Mouse (Mus musculus) hematopoietic stem cell, adult 5-6 weeks (primary cell): ENCODE data around the gene Flt1. TPM values are rescaled to one million over a fixed set of nuclear protein-coding genes. Genes with fewer than 3 reads are reported as not detected.

ENCODE experiments used
- ATAC-seq, 2 experiments: fragments of 125-278 bp in 1 of 2; replicated peaks in 1 of 2; 2 replicates each; pipeline ENCODE4 v1.8.0; 2016 to 2017; ENCODE audit warnings: inconsistent platforms in 2 of 2, mild to moderate bottlenecking in 2 of 2, moderate number of reproducible peaks in 2 of 2, low read depth in 1 of 2, moderate TSS enrichment in 1 of 2; ENCODE audit not compliant: low FRiP score in 2 of 2, poor library complexity in 2 of 2, severe bottlenecking in 2 of 2, insufficient read depth in 1 of 2, low TSS enrichment in 1 of 2
- total RNA-seq: library from RNA; stranded (forward); fragments of 172-1452, 232-1000 nt; gene quantifications from 2 replicates; pipeline ENCODE4 v1.2.3, GENCODE M21; 2017

Flt1 gene
- total RNA-seq, 1 experiment from 2014 or later = 0.05 TPM

- peak; percentile 43 to 54; a peak in 1 of 4 replicates for ATAC-seq
These were observed 180.0 kb downstream of the Flt1 start for GRCm38 (mm10) chr5:147545731-147546241.

- ATAC-seq = peak; percentile 57 to 58; a peak in 2 of 4 replicates
These were observed 183.5 kb downstream of the Flt1 start for GRCm38 (mm10) chr5:147542291-147542690.

GRCm38 (mm10) chr5:147539815-147540214, 186.0 kb downstream of the Flt1 start:
- ATAC-seq = peak; percentile 43 to 49; a peak in 2 of 4 replicates

- ATAC-seq = no peak
These were observed 186.4 kb downstream of the Flt1 start for GRCm38 (mm10) chr5:147539409-147539808.

GRCm38 (mm10) chr5:147532031-147532430, 193.8 kb downstream of the Flt1 start:
- ATAC-seq = no peak

GRCm38 (mm10) chr5:147527788-147528187, 198.0 kb downstream of the Flt1 start:
- ATAC-seq = peak; percentile 92 to 94

- peak in 1 of 2 experiments; percentile 20; a peak in 1 of 4 replicates for ATAC-seq
These were observed 198.8 kb downstream of the Flt1 start for GRCm38 (mm10) chr5:147527006-147527405.

Other genes with a start within 250 kb of the Flt1 start
- 109 and 117 TPM in 2 replicates for gene Pomp, start 134.4 kb upstream of the Flt1 start, total RNA-seq
- 3.1 and 5.2 TPM in 2 replicates for gene Slc46a3, start 168.8 kb upstream of the Flt1 start, total RNA-seq
- gene Mtus2, start 231.3 kb upstream of the Flt1 start, total RNA-seq = 6.1 and 8.9 TPM in 2 replicates